Mouse (Mus musculus) testis, postnatal 14 days (tissue): ENCODE data around the gene Fam167b.
A peak's percentile ranks its signal among the peaks of the same experiment; 100 is the strongest.
"Not testable (repeated sequence)": the region's sequence is repeated elsewhere in the genome, so short reads cannot be mapped to it uniquely, and the experiment has no call there.

Experiments
- DNase-seq: peaks from one replicate; pipeline ENCODE4 v3.0.0; 2021; ENCODE audit warnings: low spot score

The Fam167b gene

DNA sequence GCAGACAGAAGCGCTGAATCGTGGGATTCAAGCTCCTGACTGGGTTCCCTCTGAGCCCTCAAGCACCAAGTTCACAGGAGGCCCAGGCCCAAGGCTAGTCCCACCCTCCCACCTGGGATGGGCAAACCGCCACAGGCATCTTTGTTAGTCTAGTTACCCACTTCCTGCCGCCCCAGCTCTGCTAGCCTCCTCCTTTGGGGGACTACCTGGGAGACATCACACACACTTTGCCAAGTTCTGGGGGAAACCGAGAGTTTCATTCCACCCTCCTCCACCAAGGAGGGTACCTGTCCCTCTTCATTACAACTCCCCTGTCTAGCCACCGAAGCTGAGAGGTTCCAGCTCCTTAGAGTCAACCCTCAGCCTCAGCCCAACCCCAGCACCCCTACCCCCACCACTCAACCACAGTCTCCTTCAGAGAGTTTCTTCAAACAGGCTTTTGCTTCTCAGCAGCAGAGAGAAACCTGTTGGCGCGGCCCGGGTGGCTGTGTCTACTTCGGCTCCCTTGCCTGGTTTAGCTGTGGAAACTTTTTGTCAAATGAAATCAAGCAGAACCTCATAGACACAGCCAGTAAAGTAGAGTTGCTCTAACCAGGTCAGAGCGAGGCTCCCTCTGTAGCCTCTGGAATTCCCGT is 19.9 kb downstream of the Fam167b start:
- DNase-seq, result no peak

GRCm38 (mm10) chr4:129557256-129557808 is 21.0 kb downstream of the Fam167b start:
- no peak for DNase-seq

DNA sequence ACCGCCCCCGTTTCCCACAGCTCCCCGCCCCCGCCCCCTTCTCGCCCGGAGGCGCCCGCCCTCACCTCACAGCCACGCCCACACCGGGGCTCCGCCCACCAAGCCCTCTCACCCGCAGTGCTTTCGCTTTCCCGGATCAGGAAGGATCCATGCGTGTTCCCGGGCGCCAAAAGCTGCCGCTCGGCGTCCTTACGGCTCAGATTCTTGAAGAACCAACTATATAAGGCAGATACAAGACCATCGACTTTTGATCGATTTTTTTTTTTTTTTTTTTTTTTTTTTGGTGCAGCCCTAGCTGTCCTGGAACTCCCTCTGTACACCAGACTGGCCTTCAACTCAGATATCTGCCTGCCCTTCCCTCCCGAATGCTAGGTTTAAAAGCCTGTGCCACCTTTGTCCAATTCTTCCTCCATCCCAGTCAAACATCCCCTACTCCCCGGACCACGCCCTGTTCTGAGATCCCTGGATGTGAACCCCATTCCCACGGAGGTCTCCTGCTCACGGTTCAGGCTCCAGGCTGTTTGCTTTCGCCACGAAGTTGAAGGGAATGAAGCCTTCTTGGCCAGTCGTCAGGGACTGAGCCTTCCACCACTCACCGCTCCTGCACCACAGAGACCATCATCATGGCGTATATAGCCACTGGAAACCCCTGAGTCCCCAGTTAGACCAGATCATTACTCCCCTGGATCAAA is 21.7 kb downstream of the Fam167b start:
- peak; percentile 88 for DNase-seq

DNA sequence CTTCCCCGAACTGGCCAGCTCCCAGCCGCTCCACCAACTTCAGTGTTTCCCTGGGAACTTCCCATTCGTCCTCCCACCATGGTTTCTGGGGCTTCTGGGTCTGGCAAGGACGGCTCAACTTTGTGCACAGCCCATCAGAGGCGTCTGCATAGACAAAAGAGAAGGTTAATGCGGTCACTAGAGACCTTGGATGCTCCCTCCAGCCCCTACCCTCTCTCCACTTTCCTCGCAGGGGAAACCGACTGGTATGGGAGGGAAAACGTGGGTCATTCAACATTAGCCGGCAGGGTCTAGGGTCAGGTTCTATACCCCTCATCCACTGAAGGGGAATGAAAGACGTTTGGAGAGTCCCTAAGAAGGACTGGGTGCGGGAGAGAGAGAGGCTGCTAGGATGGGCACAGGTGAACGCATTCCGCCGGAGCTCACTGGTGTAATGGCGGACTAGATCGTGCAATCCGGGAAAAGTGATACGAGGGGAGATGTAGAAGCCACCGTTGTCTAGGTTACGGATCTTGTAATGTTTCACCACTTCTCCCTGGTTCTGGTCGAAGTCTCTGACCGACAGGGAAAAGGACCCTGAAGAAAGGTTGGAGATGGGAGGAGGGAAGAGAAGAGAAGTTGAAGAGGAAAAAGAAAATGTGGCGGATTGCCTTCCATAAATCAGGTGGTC is 22.4 kb downstream of the Fam167b start:
- DNase-seq, result peak; percentile 27

- peak; percentile 74 for DNase-seq
Measured at GRCm38 (mm10) chr4:129555421-129555861, 22.9 kb downstream of the Fam167b start.

DNA sequence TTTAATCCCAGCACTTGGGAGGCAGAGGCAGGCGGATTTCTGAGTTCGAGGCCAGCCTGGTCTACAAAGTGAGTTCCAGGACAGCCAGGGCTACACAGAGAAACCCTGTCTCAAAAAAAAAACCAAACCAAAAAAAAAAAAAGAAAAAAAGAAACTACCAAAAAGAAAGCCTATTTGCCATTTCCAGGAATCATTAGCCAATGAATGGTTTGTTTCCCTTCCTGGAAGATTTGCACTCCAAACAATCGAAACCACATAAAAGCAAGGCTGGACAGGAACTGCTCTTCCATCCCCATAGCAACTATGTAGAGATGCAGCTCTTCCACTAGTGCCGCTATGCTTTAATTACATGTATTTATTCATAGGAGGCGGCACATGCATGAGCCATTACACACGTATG is 23.8 kb downstream of the Fam167b start:
- DNase-seq, result not testable (repeated sequence)

DNA sequence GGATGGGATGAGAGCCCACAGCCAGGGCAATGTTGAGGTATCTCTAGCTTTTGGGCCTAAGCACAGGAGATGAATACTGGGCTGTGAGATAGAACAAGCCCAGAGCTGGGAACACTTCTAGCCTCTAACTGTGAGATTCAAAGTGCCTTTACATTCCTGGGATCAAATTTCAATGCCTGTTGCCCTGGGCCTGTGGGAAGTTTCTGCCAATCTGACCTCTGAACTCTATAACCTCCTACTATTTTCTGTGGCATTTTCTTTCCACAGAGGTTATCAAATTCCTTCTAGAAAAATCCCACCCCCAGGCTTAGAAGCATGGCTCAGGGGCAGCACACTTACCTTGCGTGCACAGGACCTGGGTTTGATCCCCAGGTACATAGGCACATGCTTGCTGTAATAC is 28.1 kb downstream of the Fam167b start:
- no peak for DNase-seq

DNA sequence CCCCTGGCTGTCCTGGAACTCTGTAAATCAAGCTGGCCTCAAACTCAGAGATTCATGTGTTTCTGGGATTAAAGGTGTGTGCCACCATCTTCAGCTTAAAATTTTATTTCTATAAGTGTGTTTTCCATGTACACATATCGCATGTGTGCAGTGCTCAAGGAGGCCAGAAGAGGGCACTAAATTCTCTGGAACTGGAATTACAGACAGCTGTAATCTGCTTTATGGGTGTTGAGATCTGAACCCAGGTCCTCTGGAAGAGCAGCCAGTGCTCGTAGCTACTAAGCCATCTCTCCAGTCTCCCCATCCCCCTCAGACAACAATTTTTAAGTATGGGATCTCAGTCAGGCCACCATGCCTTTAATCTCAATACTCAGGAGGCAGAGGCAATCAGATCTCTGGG is 29.0 kb downstream of the Fam167b start:
- DNase-seq, result no peak

GRCm38 (mm10) chr4:129547631-129548030 is 30.7 kb downstream of the Fam167b start:
- DNase-seq, result not testable (repeated sequence)

DNA sequence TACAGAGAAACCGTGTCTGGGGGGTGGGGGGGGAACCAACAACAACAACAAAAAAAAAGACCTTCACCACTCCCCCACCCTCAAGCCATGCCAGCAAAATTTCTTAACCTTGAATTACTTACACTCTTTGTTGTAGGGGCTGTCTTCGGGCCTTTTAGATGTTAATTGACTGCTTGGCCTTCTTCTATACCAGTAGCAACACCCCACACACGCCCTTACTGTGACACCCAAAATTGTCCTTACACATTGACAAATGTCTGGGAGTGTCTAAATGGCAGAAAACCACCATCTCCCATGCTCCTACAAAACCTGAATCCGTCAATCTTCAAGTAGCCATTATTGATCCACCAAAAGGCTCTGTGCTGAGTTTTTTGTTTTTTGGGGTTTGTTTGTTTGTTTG is 34.2 kb downstream of the Fam167b start:
- no peak for DNase-seq

GRCm38 (mm10) chr4:129542592-129543141 is 35.7 kb downstream of the Fam167b start, which contains the start of gene Hdac1:
Gene Hdac1, minus strand, starts transcription at chr4:129542713.
- DNase-seq, result peak; percentile 99

DNA sequence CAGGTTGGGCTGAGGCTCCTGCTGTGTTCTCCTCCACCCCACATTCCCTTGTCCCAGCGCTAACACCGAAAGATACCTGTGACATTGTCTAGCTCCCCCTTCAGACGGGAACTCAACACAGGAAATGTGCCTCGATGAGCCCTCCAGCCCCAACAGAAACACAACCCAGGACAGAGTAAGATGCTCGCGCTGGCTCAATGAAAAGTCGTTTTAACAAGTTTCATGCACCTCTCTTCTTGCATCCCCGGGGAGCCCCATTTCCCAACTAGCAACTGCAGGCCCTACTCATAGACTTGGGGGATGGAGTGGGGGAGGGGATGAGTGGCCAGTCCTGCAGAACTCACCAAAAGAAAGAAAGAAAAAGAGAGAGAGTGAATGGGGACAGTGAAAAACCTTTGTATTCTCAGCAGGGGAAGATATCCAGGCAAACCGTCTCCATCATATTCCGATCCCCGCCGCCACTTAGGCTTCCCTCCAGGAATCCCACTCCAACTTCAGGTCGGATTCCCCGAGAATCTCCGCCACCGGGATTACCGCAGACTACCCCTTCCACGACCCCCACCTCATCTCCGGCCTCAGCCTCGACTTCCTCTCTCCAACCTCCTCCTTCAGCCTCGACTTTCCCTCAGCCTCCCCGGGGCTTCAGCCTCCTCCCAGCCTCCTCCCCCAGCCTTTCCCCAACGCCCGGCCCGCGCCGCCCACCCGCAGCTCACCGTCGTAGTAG is 36.3 kb downstream of the Fam167b start:
- DNase-seq, result peak; percentile 34

- no peak for DNase-seq
Measured at GRCm38 (mm10) chr4:129540012-129540411, 38.3 kb downstream of the Fam167b start.

DNA sequence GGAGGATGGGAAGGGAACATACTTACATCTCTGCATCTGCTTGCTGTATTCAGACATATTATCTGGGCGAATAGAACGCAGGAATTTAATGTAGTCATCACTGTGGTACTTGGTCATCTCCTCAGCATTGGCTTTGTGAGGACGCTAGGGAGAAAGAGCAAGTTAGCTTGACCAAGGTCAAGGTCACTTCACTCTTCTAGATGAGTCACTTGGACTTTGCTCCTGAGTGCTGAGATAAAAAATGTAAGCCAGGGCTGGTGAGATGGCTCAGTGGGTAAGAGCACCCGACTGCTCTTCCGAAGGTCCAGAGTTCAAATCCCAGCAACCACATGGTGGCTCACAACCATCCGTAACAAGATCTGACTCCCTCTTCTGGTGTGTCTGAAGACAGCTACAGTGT is 49.4 kb downstream of the Fam167b start:
- DNase-seq, result not testable (repeated sequence)
